Mouse (Mus musculus) urinary bladder, postnatal 36 days (tissue): ENCODE results near the gene Gm10974.
A peak's percentile ranks its signal among the peaks of the same experiment; 100 is the strongest.

ENCODE experiments used
- DNase-seq, 2 experiments: peaks; one replicate each; pipeline ENCODE4 v3.0.0; 2022; ENCODE audit warnings: low spot score in 2 of 2, mixed read lengths in 1 of 2

Gm10974 gene

DNA sequence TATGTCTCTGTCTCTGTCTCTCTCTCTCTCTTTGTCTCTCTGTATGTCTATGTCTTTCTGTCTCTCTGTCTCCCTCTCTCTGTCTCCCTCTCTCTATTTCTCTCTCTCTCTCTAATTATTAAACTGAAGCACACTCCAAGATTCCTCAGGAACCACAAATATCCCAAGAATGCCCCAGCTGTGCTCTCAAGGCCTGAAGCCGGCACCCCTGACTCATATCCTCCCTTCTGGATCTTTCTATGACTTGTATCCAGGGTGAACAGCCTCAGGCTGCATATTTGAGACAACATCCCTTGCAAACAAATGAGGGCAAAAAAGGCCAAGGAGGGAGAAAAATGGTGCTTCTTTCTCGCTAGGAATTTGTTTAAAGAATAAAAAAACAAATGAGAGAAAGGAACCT lies at the start of gene Gm10974:
Gm10974 (plus strand) TSS at position 2 of the 400 bp plus-strand sequence.
- no peak for DNase-seq

- no peak for DNase-seq
These were observed 47.6 kb upstream of the Gm10974 start for GRCm38 (mm10) chr7:66318147-66318546.

- DNase-seq = no peak
These were observed 44.7 kb upstream of the Gm10974 start for GRCm38 (mm10) chr7:66320996-66321395.

DNA sequence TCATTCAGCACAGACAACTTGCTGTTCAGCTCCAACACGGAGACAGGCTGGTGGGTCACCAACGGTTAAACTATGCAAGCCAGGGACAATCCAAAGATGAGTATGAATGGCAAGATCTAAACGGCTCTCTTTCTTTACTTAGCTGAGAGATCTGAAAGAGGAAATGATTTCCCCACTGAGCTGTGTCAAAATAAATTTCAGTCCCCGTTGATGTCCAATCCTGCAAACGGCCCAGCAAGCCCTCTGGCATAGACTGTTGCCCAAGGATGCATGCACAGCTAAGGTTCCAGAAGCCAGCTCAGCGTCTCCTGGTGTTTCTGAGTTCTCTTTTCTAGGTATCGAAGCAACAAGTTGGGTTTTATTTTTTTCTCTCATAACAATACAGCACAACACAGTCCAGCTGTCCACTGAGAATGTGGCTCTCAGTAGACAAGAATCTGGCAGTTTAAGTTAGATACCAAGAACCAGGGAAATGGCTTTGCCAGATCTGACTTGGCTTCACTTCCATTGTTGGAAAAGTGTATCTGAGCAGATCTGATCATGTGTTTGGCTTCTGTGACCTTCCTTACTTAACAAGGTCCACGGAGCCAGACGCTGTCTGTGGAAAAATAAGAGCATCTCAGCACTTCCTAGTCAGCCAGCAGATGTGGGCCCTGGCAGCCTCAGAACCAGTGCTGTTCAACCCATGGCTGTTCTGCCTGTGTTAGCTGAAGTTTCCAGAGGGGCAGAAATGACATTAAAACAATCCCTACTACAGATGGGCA lies 42.3 kb upstream of the Gm10974 start:
- DNase-seq = no peak

DNA sequence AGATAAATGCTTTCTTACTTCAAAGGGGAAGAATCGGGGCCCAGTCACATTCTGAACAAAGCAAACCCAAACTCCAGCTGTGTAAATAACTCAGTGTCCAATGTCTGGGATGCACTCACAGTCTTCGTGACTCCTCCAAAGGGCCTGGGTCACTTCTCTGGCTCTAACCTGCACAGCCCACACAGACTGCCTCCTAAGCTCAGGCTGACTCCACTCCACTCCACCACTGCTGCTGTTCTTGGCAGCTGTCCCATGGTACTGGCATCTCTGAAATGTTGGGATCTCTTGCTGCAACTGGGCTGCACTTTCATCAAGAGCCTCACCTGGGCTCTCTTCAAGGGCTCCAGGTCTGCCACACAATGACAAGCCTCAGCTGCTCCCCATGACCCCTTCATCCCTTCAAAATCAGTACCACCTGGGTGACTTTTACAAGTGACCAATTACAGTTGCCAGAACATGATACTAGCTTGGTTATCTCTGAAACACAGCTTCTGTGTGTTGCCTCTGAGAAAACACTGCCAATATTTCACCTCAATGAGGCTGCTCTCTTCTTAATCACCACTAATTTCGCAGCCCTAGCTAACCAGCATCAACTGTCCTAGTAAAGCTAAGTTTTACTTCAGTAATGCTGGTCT lies 40.2 kb upstream of the Gm10974 start:
- DNase-seq = no peak

- no peak for DNase-seq
These were observed 38.2 kb upstream of the Gm10974 start for GRCm38 (mm10) chr7:66327516-66327915.

- DNase-seq = no peak
These were observed 35.1 kb upstream of the Gm10974 start for GRCm38 (mm10) chr7:66330610-66331009.

GRCm38 (mm10) chr7:66332340-66332739 lies 33.4 kb upstream of the Gm10974 start:
- DNase-seq = no peak

DNA sequence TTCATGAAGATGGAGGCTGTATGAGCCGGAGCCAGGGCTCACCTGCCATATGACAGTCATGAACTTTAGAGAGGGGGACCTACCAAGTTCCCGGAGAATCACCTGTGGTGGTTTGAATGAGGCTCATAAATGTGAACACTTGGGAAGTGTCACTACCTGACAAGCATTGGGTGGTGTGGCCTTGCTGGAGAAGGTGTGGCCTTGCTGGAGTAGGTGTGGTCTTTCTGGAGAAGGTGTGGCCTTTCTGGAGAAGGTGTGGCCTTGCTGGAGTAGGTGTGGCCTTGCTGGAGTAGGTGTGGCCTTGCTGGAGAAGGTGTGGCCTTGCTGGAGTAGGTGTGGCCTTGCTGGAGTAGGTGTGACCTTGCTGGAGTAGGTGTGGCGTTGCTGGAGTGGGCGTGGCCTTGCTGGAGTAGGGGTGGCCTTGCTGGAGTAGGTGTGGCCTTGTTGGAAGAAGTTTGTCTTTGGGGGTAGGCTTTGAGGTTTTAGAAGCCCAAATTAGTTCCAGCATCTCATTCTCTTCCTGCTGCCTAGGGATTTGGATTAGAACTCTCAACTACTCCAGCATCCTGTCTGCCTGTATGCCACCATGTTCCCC lies 31.7 kb upstream of the Gm10974 start:
- DNase-seq = no peak

- no peak for DNase-seq
These were observed 28.8 kb upstream of the Gm10974 start for GRCm38 (mm10) chr7:66336955-66337354.

- peak; percentile 36 to 56 for DNase-seq
These were observed 26.1 kb upstream of the Gm10974 start for GRCm38 (mm10) chr7:66339625-66340024.

GRCm38 (mm10) chr7:66340044-66340443 lies 25.7 kb upstream of the Gm10974 start:
- no peak for DNase-seq

GRCm38 (mm10) chr7:66342323-66342722 lies 23.4 kb upstream of the Gm10974 start:
- DNase-seq = peak; percentile 64 to 71

- no peak for DNase-seq
These were observed 22.9 kb upstream of the Gm10974 start for GRCm38 (mm10) chr7:66342831-66343230.

DNA sequence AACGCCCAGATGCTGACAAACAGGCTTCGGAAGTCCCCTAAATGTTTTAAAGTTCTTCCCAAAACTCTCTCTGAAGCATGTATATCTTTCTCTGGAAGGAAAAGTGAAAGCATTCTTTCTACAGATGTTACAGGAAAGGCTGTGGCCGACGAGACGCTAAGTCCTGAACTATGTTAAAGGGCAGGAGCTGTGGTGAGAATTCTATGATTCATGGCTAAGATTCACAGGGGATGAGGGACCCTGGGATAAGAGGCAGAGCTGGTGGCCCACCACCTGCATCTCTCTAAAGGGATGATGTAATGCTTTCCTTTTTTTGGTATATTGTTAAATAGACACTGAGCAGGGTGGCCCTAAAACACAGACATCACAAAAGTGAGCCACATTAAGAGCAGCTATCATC lies 22.4 kb upstream of the Gm10974 start:
- DNase-seq = no peak

- no peak for DNase-seq
These were observed 18.6 kb upstream of the Gm10974 start for GRCm38 (mm10) chr7:66346959-66347663.

DNA sequence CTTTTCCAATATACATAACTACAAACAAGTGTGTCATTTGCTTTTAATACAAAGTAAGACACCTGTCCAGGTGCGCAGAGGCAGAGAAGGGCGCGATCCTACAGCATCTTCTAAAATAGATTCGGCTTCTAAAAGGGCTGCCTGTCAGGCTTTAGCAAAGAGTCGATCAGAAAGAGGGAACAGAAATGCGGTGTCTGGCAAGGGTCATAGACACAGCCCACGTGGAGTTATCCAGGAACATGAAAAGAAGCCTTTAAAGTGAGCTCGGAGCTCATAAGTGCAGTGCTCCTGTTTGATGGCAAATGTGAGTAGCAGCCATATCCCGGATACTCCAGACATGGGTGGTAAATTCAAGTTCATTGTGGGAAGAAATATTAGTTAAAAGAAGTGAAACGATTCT lies 17.1 kb upstream of the Gm10974 start:
- DNase-seq = no peak

- no peak for DNase-seq
These were observed 16.0 kb upstream of the Gm10974 start for GRCm38 (mm10) chr7:66349670-66350069.

DNA sequence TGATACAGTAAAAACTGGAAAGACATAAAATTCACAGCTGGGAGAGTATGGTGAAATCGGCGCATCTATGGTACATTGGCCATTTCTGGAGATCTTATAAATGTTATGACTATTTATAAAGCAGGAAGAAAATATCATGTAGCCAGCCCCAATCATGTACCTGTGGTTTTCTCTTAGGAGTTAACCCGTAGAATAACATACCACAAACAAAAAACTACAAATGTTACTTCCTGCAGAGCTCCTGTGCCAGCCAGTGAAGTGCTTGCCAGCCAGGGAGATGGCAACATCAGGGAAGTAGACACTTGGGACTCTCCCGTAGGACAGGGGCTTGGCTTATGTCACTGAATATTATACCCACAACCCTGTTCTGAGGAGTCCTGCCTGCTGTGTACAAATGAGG lies 14.6 kb upstream of the Gm10974 start:
- no peak for DNase-seq

GRCm38 (mm10) chr7:66354911-66355310 lies 10.8 kb upstream of the Gm10974 start:
- no peak for DNase-seq

DNA sequence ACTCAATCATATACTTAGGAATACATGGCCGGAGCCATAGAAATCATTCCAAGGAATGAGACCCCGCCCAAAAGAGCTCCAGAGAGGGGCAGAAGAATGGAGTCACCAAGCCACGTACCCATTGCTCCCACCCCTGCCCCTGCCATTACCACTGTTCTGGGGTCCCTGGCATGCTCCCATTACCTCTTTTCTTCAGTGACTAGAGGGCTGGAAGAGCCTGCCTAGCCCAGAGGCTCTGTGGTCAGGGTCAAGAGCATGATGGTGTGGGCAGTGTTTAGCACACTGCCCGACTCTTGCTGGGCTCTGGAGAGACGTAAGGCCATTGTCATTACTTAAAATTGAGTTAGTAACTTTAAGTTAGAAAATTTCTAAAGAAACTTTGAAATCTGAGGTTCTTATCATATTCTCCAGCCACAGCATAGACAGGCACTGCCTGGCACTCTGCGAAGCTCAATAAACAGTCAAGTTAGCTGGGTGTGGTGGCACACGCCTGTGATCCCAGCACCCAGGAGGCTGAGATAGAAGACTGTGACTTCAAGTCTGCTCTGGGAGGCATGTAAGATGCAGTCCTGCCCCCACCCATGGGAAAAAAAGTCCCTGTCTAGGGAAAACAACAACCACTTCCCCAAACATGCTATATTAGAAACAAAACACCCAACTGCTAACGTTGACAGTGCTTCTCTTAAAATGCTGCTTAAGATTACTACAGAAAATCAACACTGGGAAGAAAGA lies 9.7 kb upstream of the Gm10974 start:
- no peak for DNase-seq

DNA sequence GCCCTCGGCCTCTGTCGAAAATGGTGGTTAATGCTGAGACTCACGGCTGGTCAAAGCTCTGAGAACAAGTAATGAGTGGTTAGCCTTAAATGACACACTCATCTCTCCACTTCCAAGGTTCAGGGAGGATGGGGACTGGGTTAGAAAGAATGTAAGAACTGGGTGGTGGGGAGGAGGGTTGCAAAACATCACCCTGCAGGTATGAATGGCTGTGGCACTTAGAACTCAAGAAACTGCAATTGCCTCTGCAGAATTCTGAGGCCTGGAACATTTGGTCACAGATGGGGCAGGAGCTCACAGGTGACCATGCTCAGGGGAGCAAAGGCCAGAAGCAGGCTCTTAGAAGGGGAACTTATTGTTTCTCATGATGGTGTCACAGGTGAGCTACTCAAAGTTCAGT lies 7.2 kb upstream of the Gm10974 start:
- DNase-seq = no peak
